Mouse (Mus musculus) lung, embryonic 14.5 days (tissue): ENCODE data around the gene 1700018B08Rik. TPM values are rescaled to one million over a fixed set of nuclear protein-coding genes. Genes with fewer than 3 reads are reported as not detected.
A peak's percentile ranks its signal among the peaks of the same experiment; 100 is the strongest.

ENCODE experiments used
- ATAC-seq: fragments of 200-750 bp; cut with Nextera tagmentation; 2 replicates; pipeline ENCODE4 v1.8.0; 2017; ENCODE audit warnings: mild to moderate bottlenecking, moderate TSS enrichment, moderate library complexity; ENCODE audit not compliant: insufficient read depth
- DNase-seq: peaks from one replicate; pipeline ENCODE4 v3.0.0-alpha.2; 2015
- H3K27ac ChIP-seq: fragments of 300-500 bp; sonication (generic); 2 replicates; pipeline ENCODE4 v1.5.1; 2014; ENCODE audit warnings: low read depth, mild to moderate bottlenecking, moderate library complexity
- H3K27me3 ChIP-seq: fragments of 300-500 bp; sonication (generic); 2 replicates; pipeline ENCODE4 v1.6.1; 2014; ENCODE audit warnings: low read length, control low read depth; ENCODE audit not compliant: insufficient read depth
- H3K36me3 ChIP-seq: fragments of 300-500 bp; sonication (generic); 2 replicates; pipeline ENCODE4 v1.6.1; 2014; ENCODE audit warnings: control low read depth; ENCODE audit not compliant: insufficient read depth
- H3K4me1 ChIP-seq: fragments of 300-500 bp; sonication (generic); 2 replicates; pipeline ENCODE4 v1.6.1; 2014; ENCODE audit warnings: antibody characterized with exemption, control low read depth; ENCODE audit not compliant: insufficient read depth
- H3K4me2 ChIP-seq: fragments of 300-500 bp; sonication (generic); 2 replicates; pipeline ENCODE4 v1.6.1; 2014; ENCODE audit warnings: mild to moderate bottlenecking
- H3K4me3 ChIP-seq: fragments of 300-500 bp; sonication (generic); 2 replicates; pipeline ENCODE4 v1.5.1; 2014; ENCODE audit warnings: low read depth, low read length
- H3K9ac ChIP-seq: fragments of 300-500 bp; sonication (generic); 2 replicates; pipeline ENCODE4 v1.6.1; 2014
- H3K9me3 ChIP-seq: fragments of 300-500 bp; sonication (generic); 2 replicates; pipeline ENCODE4 v1.6.1; 2016; ENCODE audit warnings: low read depth, low read length, control low read depth
- CTCF ChIP-seq: IDR thresholded peaks from 2 replicates; pipeline ENCODE4 v1.5.1; 2016; ENCODE audit warnings: antibody characterized with exemption, low read depth
- WGBS: fragments of 180-500 bp; shearing (Covaris S2); extraction: QIAGEN DNeasy Blood & Tissue Kit; methylation state at CpG from one replicate; pipeline ENCODE4 v1.1.7; 2014; 5-methylcytosine and 5-hydroxymethylcytosine counted together
- polyA plus RNA-seq: library from polyadenylated mRNA; unstranded; fragments of >200 nt; fragmentation: Nextera tagmentation; extraction: Ambion mirVana; gene quantifications from 2 replicates; pipeline ENCODE4 v1.2.1, GENCODE M21; 2014

Gene 1700018B08Rik
- polyA plus RNA-seq, 1 experiment from 2014 or later = not detected

- Histone ChIP-seq H3K27ac (no peak overlapping the region), H3K9me3 (no peaks in the 10 kb centered on the region), H3K9ac (no peak overlapping the region), H3K4me1 (no peaks in the 10 kb centered on the region), H3K36me3 (peaks cover 66% of the 10 kb centered on the region), H3K4me2 (no peak overlapping the region), H3K27me3 (no peaks in the 10 kb centered on the region), H3K4me3 (no peak overlapping the region)
- 55% methylated on average over 24 of the region's 24 CpGs for WGBS
- ATAC-seq = no peak
- TF ChIP-seq CTCF = no peak
- no peak for DNase-seq
Observed at GRCm38 (mm10) chr8:121551065-121551985, 7.2 kb upstream of the 1700018B08Rik start.

GRCm38 (mm10) chr8:121550056-121550455, 5.9 kb upstream of the 1700018B08Rik start:
- Histone ChIP-seq H3K27me3 (no peaks in the 10 kb centered on the region), H3K9me3 (no peaks in the 10 kb centered on the region), H3K27ac (no peak overlapping the region), H3K4me1 (no peaks in the 10 kb centered on the region), H3K9ac (no peak overlapping the region), H3K4me3 (no peak overlapping the region), H3K36me3 (peaks cover 58% of the 10 kb centered on the region), H3K4me2 (no peak overlapping the region)
- WGBS = 69% methylated on average over 6 of the region's 6 CpGs
- no peak for TF ChIP-seq CTCF
- 0 out of 2 replicates have a peak, but pooled peaks have one; percentile 32 for ATAC-seq
- no peak for DNase-seq

- H3K4me2 ChIP-seq = no peak overlapping the region
- no peaks in the 10 kb centered on the region for H3K27me3 ChIP-seq
- H3K9me3 ChIP-seq = no peaks in the 10 kb centered on the region
- ATAC-seq = peak; percentile 39; the same call in 1 of the 2 replicates
- peak; percentile 95 for TF ChIP-seq CTCF
- peaks cover 31% of the 10 kb centered on the region; the same call in 1 of the 2 replicates for H3K36me3 ChIP-seq
- WGBS = 7% methylated on average over 7 of the region's 7 CpGs
- H3K4me1 ChIP-seq = no peaks in the 10 kb centered on the region
- H3K4me3 ChIP-seq = no peak overlapping the region
- H3K9ac ChIP-seq = no peak overlapping the region
- no peak overlapping the region for H3K27ac ChIP-seq
- DNase-seq = peak; percentile 92
Observed at GRCm38 (mm10) chr8:121547132-121547531, 3.0 kb upstream of the 1700018B08Rik start.

GRCm38 (mm10) chr8:121544936-121545335, 816 bp upstream of the 1700018B08Rik start:
- DNase-seq = no peak
- Histone ChIP-seq H3K9me3 (no peaks in the 10 kb centered on the region), H3K4me2 (no peak overlapping the region), H3K27me3 (no peaks in the 10 kb centered on the region), H3K4me1 (no peaks in the 10 kb centered on the region), H3K27ac (no peak overlapping the region), H3K4me3 (no peak overlapping the region), H3K36me3 (0 out of 2 replicates have a peak, but pooled peaks cover 12% of the 10 kb centered on the region), H3K9ac (no peak overlapping the region)
- WGBS = 62% methylated on average over 11 of the region's 11 CpGs
- no peak for TF ChIP-seq CTCF
- ATAC-seq = no peak

- H3K4me2 ChIP-seq = no peak overlapping the region
- 0 out of 2 replicates have a peak, but pooled peaks have one; percentile 7 for ATAC-seq
- H3K4me1 ChIP-seq = no peaks in the 10 kb centered on the region
- no peaks in the 10 kb centered on the region for H3K36me3 ChIP-seq
- no peaks in the 10 kb centered on the region for H3K27me3 ChIP-seq
- TF ChIP-seq CTCF = no peak
- H3K27ac ChIP-seq = no peak overlapping the region
- DNase-seq = no peak
- WGBS = 51% methylated on average over 13 of the region's 13 CpGs
- H3K9ac ChIP-seq = no peak overlapping the region
- no peaks in the 10 kb centered on the region for H3K9me3 ChIP-seq
- no peak overlapping the region for H3K4me3 ChIP-seq
Observed at GRCm38 (mm10) chr8:121542901-121543300, 1.2 kb downstream of the 1700018B08Rik start.

GRCm38 (mm10) chr8:121541862-121542261, 2.3 kb downstream of the 1700018B08Rik start:
- no peak for DNase-seq
- H3K4me1 ChIP-seq = no peaks in the 10 kb centered on the region
- TF ChIP-seq CTCF = no peak
- H3K36me3 ChIP-seq = no peaks in the 10 kb centered on the region
- H3K9me3 ChIP-seq = no peaks in the 10 kb centered on the region
- no peak overlapping the region for H3K4me3 ChIP-seq
- no peak overlapping the region for H3K27ac ChIP-seq
- WGBS = 72% methylated on average over 19 of the region's 19 CpGs
- no peaks in the 10 kb centered on the region for H3K27me3 ChIP-seq
- no peak overlapping the region for H3K4me2 ChIP-seq
- ATAC-seq = no peak
- H3K9ac ChIP-seq = no peak overlapping the region

GRCm38 (mm10) chr8:121532381-121532780, 11.7 kb downstream of the 1700018B08Rik start:
- H3K4me3 ChIP-seq = no peak overlapping the region
- no peak for ATAC-seq
- no peak overlapping the region for H3K27ac ChIP-seq
- H3K9ac ChIP-seq = no peak overlapping the region
- H3K4me2 ChIP-seq = no peak overlapping the region
- 45% methylated on average over 5 of the region's 5 CpGs for WGBS
- no peaks in the 10 kb centered on the region for H3K36me3 ChIP-seq
- peak; percentile 73 for DNase-seq
- H3K27me3 ChIP-seq = no peaks in the 10 kb centered on the region
- peak; percentile 73 for TF ChIP-seq CTCF
- peaks cover 3% of the 10 kb centered on the region; the same call in 1 of the 2 replicates for H3K4me1 ChIP-seq
- H3K9me3 ChIP-seq = no peaks in the 10 kb centered on the region
